Mouse (Mus musculus) T-cell, adult 2 months (primary cell): ENCODE results near the gene Pdzk1.

Source experiments
- DNase-seq: peaks from one replicate; pipeline ENCODE4 v3.0.0; 2022; ENCODE audit warnings: low spot score

Gene Pdzk1

GRCm38 (mm10) chr3:96836414-96836813 is 7.3 kb downstream of the Pdzk1 start:
- DNase-seq, result no peak

DNA sequence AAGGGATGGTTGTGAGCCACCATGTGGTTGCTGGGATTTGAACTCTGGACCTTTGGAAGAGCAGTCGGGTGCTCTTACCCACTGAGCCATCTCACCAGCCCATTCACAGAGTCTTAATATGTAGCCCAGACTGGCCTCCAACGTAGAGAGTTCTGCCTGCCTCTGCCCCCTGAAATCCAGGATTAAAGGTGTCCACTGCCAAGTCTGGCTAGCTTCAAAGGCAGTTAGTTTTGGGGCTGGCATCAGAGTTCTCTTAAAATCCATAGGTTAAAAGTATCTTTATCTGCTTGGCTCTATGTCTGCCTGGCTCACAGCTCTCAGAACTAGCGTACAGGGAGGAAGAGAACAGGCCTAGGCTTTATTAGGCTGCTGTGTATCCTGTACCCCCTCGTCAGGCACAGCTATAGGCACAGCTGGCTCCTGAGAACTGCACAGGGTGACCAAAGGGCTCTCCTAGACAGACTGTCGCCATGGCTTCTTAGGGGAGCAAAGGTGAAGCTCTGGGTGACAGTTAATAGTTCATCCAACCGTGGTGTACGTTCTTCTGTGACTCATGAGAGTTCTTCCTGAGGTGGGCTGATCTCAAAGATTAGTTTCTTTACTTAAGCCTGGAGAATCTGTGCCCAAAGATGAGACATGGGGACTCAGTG is 10.0 kb downstream of the Pdzk1 start:
- DNase-seq, result no peak

DNA sequence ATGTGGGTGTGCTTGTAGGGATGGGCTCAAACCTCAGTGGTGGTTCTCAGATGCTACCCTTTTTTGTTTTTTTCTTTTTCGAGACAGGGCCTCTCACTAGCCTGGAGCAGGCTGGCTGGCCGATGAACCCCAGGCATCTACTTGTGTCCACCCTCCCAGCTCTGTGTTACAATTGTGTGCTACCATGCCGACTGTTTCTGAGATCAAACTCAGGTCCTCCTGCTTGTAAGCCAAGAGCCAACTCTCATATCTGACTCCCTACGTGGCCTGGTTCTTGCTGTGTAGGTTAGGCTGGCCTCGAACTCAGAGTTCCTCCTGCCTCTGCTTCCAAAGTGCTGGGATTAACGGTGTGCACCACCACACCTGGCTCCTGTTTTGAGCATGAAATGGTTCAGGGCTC is 16.1 kb downstream of the Pdzk1 start:
- DNase-seq, result no peak

GRCm38 (mm10) chr3:96845806-96846205 is 16.7 kb downstream of the Pdzk1 start:
- no peak for DNase-seq

- peak; percentile 16 for DNase-seq
Measured at GRCm38 (mm10) chr3:96846985-96847384, 17.9 kb downstream of the Pdzk1 start.

DNA sequence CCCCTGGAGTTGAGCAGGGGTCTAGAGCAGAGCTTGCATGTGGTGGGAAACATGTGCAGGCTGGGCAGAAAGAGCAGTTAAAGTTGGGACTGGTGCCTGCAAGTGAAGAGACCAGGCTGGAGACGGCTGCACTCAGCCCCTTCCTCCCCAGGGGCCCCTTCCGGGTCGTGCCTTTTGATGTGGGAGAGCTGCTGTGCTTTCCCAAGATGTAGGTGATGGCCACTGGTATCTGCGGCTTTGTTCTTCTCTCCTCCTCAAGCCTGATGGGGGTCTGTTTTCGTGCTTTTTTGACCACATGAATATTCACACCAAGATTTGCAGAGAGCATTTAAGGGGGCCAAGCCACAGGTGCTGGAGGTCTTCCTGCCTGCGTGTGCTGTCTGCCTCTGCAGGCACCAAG is 18.6 kb downstream of the Pdzk1 start:
- DNase-seq, result peak; percentile 32

GRCm38 (mm10) chr3:96848470-96848869 is 19.4 kb downstream of the Pdzk1 start:
- no peak for DNase-seq

GRCm38 (mm10) chr3:96849168-96849727 is 20.2 kb downstream of the Pdzk1 start:
- no peak for DNase-seq

- DNase-seq, result no peak
Measured at GRCm38 (mm10) chr3:96852561-96852960, 23.5 kb downstream of the Pdzk1 start.

DNA sequence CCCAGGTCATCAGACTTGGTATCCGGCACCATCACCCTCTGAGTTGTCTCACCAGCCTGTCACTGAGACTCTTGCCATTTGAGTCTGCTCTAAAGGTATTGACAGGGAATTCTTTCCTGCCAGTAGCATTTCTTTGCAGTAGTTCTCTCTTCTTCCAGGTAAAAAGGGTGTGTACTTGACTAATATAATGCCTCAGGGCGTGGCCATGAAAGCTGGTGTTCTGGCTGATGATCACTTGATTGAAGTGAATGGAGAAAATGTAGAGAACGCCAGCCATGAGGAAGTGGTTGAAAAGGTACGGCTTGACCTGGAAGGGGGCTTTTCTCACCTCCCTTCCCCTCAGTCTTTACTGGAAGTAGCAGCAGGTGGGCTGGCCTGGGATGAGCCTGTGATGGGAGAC is 25.3 kb downstream of the Pdzk1 start:
- DNase-seq, result no peak

DNA sequence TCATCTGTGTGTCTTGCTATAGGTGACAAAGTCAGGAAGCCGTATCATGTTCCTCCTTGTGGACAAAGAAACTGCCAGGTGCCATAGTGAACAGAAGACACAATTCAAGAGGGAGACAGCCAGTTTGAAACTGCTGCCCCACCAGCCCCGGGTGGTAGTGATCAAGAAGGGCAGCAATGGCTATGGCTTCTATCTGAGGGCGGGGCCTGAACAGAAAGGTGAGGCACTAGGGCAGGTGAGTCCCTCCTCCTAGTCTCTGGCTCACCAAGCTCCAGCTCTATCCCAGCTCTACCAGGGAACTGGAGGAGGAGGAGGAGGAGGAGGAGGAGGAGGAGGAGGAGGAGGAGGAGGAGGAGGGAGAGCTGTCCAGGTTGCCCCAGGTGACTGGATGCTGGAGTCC is 26.7 kb downstream of the Pdzk1 start:
- no peak for DNase-seq

- no peak for DNase-seq
Measured at GRCm38 (mm10) chr3:96860498-96860897, 31.4 kb downstream of the Pdzk1 start.

- DNase-seq, result no peak
Measured at GRCm38 (mm10) chr3:96867863-96868262, 38.8 kb downstream of the Pdzk1 start.

DNA sequence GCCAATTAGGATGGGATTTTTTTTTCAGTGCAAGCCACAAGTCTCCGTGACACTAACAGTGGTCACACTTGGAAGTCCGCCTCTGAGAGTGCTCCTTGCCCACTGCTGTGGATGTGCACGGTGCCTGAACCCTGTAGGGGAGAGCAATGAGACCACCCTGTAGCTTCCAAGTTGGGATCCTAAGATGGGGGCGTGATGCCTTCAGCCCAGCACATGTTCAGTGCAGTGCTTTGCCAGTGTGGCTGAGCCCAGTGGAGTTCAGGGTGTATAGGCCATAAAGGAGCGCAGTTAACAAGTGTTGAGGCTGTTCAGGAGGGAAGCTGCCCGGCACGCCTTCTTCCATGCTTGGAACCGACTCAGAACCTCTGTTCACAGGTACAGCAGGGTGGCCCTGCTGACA is 39.5 kb downstream of the Pdzk1 start:
- DNase-seq, result no peak

DNA sequence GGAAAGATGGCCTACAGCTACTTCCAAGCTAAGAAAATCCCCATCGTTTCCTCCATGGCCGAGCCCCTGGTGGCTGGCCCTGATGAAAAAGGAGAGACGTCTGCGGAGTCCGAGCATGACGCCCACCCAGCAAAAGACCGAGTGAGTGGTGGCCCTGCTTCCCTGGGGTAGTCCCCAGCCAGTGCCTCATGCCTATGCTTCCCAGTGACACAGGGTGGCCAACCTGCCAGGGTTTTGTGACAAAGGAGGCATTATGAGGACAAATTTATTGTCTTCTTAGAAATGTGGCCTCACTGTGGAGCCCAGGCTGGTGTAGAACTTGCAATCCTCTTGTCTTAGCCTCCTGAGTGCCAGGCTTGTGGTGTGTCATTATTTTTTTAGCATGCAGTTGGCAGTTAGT is 40.0 kb downstream of the Pdzk1 start:
- DNase-seq, result no peak

DNA sequence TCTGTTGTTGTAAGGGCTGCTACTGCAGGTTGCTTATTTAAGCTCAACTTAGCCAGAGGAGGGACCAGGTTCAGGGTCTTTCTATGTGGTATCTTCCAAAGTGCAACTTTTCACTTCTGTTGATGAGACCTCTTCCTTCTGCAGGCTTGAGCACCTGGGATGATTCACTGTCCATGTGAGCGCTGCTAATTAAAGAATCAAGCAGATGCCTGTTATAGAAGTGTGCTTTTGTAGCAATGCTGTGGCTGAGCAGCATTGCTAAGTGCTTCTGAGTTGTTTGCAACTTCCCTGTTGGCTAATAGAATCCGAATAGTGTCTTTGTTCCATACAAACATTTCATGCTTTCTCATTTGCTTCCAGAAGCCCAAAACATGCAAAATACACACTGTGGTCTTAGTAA is 41.2 kb downstream of the Pdzk1 start:
- DNase-seq, result no peak

- DNase-seq, result no peak
Measured at GRCm38 (mm10) chr3:96871070-96871469, 42.0 kb downstream of the Pdzk1 start.

- no peak for DNase-seq
Measured at GRCm38 (mm10) chr3:96872501-96872900, 43.4 kb downstream of the Pdzk1 start.

- no peak for DNase-seq
Measured at GRCm38 (mm10) chr3:96874808-96875571, 45.9 kb downstream of the Pdzk1 start.

- DNase-seq, result no peak
Measured at GRCm38 (mm10) chr3:96879536-96879935, 50.5 kb downstream of the Pdzk1 start.

- DNase-seq, result no peak
Measured at GRCm38 (mm10) chr3:96880385-96880784, 51.3 kb downstream of the Pdzk1 start.

GRCm38 (mm10) chr3:96881557-96881956 is 52.5 kb downstream of the Pdzk1 start:
- no peak for DNase-seq

DNA sequence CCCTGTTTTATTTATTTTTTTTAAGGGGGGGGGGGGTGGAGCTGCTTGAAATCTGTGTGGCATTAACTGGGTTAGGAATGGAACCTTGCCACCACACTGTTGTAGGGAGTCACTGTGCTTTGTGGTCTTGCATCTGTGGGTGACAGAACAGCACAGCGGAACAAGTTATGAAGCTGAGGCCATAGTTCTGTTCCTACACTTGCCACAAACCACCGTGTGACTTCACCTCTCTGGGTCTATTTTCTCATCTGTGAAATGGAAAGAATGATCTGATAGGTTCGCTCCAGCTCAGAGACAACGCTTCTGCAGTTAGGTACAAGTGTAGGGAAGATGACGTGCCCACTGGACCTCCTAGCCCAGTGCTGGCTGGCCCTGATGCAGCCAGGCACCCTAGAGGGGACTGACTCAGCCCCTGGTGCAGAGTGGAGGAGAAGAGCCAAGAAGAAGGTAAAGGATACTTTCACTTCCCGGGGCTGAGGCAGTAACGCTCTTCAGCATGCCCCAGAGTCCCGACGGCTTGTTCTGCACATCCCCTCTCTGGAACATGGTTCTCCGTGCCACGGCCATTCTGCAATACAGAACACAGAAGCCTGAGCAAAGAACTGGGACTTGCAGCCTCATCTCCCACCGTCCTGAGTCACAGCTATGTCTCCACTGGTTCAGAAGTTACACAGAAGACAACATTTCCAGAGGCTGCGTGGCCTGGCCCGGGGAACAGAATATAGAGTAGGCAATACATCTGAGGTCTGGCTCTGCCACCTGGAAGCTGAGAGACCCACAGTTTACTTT is 53.2 kb downstream of the Pdzk1 start:
- DNase-seq, result peak; percentile 14
